Mouse (Mus musculus): ENCODE data around the gene Zbtb20.

Gene Zbtb20

DNA sequence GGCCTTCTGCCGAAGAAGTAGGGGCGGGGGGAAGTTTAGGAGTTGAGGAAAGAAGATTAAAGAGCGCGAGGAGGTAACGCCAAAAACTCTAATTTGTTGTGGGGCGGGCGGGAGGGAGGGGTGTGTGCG, at the start of gene Zbtb20:
TSS of gene Zbtb20 (plus strand) at position 30 of the 129 bp plus-strand sequence.
- no peak for DNase-seq

DNA sequence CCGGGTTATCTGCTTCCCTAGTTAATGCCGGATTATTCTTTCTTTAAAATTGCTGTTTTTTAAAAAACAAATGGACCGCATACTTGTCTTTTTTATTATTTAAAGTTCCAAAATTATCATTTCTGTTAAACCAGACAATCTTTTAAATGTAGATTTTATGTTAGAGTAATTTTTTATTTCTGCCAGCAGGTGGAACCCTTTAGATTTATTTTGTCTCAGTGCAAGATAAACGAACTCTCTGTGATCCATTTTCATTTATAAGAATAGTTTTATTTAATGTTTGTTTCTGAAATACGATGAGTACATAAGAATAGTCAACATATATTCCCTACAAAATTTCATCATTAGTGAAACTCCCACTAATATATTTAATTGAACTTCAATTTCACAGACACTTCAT, 39.7 kb upstream of the Zbtb20 start:
- no peak for DNase-seq

DNA sequence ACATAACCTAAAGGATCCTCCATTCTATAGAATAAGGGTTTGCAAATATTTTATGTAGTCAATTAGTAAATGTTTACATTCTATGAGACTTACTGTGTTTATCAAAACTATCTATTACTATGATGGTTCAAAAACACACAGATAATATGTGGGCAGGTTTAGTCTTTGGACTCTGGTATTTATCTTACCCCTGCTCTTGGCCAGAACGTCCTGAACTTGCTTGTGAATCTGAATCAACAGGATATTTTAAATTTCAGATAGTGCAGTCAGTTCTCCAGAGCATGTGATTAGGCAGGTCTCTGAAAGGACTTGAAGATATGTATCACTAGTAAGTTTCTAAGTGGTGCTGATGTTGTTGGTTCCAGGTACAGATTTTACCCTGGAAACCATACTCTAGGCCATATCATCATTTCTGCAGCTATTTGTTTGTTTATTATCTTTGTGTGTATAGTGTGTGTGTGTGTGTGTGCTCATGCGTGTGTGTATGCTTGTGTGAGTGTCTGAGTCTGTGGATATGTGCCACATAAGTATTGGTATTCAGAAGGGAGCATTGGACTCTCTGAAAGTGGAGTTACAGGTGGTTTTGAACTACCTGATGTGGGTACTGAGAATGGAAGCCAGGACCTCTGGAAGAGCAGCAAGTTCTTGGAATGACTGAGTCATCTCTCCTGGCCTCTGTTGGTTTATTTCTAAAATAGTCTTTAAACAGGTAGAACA, 39.1 kb upstream of the Zbtb20 start:
- no peak for DNase-seq

DNA sequence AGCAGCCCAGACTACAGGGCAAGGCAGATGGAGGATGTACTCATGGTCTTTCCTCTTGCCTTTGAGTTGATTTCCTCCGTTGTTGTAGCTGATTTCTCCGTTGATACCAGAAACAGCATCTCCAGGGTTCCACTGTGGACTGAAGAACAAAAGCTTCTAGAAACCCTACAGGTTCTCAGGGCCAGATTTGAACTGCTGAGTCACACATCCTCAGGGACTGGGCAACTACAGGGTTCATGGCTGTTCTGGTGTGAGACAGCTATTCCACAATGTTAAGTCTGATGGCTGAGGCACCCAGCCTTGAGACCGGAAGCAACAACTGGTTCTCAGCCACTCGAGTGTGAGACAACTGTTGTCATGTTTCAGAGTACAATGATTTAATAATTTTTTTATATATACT, 37.5 kb upstream of the Zbtb20 start:
- no peak for DNase-seq

DNA sequence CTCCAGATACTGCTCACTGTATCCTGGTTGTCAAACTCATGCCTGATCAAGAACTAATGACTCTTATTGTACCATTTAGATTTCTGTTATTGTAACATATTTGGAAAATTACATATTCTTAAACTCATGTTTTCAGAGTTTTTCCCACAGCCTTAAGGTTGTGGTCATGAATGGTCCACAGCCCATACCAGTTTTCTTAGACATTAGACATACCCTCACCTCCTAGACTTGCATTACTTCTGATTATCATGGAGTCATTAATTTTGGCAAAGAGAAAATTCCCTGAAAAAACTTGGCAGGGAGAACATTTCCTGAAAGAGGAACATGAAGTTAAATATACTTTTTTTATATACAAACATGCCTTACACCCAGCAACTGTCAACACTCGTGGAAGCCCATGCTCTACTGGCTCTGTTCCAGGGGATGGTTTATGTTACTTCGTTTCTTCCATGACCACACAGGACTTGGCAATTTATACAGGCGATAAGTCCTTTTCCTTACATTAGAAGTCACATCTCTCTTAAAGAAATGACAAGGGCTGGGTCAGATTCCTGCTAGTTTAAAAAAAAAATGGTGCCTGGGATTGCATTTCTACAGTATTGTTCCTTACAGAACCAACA, 18.0 kb upstream of the Zbtb20 start:
- DNase-seq = no peak

DNA sequence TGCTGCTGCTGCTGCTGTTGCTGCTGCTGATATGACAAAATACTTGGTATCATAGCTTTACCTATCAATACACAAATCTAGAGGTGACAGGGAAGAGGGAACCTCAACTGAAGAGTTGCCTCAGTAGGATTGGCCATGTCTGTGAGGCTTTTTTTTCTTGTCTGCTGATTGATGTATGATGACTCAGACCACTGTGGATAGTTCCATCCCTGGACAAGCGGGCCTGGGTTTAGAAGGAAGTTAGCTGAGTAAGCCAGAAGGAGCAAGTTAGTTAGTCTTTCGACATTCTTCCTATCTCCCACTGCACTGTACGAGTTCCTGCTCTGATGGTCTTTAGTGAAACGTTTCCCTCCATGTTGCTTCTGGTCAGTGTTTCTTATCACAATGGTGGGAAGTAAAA, 16.4 kb upstream of the Zbtb20 start:
- no peak for DNase-seq

DNA sequence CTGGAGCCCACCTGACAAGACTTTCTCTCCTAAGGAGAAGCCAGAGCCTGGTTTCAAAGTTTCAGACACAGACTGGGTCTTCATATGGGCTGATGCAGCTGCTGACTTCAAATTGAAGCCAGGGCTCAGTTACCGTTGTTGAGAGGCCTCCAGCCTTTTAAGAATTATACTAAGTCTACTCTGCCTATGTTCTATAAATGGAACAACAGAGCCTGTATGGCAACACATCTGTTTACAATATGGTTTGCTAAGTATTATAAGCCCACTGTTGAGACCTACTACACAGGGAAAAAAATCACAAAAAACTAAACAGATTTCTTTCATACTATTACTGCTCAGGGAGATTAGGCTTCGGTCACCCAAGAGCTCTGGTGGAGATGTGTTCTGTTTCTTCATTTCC, 12.4 kb upstream of the Zbtb20 start:
- DNase-seq = no peak

DNA sequence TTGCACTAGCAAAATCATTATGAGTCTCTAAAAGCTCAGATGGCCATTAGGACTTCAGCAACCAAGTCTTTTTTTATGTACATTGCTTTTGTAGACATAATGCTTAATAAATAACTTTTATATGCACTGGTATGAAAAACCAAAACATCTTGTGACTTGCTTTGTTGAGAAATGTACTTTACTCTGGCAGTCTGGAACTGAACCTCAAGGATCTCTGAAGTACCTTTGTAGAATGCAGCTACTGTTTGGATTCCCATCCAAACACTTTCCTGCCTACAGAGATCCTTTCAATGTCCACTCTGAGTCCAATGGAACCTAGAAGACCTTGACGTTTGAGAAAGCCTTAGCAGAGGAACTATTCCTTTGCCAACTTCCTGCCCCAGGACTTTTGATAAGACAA, 9.6 kb upstream of the Zbtb20 start:
- DNase-seq = no peak

DNA sequence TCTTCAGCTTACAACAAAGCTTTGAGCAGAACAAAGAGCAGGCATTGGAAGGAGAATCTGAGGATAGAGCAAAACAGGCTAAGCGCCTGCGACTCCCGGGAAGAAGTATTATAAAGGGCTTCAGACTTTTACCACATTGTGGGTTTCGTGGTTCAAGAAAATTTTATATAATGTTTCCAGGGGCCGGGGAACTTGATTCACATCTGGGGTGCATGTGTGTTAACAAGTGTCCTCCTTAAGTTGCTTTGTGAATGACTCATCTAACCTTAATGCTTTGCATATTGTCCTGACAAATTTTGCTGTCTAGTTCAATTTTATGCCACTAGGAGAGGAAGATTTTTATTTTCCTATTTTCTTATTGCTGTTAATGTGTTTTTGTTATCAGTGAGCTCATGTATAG, 3.6 kb upstream of the Zbtb20 start:
- no peak for DNase-seq

DNA sequence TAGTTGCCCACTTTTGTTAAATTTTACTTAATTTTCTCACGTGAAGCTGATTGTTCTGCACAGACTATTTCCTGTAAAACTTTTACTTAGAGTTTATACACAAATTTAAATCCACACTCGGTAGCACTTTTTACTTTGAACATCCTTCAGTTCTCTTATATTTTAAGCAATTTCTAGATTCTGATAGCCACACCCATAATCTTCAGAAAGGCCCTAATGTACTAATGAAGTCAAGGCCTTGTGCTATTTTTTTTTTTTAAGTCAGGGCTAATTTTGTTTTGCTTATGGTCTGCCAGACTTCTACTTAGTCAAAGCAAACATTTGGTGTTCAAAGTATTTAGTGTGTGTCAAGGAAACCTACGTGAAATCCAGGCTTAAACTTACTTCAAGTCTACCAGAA, 1.7 kb upstream of the Zbtb20 start:
- no peak for DNase-seq

DNA sequence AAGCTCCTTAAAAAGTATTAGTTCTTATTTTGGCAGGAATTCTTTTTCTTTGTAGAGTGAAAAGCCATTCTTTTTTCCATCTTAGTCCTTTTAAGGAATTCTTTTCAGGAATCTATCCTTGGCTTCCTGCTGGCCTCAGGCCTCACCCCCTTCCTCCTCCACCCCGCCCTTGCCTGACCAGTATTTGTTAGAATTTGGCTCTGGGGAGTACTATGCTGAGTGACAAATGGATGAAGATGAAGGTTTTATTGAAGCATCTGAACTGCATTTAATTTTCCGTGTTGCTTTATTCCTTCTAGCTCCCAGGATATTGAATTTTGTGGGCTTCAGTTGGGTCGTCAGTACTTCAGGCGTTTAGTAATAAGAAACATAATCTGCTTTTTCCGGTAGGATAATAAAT, 1.2 kb upstream of the Zbtb20 start:
- peak; percentile 70 to 77 for DNase-seq

DNA sequence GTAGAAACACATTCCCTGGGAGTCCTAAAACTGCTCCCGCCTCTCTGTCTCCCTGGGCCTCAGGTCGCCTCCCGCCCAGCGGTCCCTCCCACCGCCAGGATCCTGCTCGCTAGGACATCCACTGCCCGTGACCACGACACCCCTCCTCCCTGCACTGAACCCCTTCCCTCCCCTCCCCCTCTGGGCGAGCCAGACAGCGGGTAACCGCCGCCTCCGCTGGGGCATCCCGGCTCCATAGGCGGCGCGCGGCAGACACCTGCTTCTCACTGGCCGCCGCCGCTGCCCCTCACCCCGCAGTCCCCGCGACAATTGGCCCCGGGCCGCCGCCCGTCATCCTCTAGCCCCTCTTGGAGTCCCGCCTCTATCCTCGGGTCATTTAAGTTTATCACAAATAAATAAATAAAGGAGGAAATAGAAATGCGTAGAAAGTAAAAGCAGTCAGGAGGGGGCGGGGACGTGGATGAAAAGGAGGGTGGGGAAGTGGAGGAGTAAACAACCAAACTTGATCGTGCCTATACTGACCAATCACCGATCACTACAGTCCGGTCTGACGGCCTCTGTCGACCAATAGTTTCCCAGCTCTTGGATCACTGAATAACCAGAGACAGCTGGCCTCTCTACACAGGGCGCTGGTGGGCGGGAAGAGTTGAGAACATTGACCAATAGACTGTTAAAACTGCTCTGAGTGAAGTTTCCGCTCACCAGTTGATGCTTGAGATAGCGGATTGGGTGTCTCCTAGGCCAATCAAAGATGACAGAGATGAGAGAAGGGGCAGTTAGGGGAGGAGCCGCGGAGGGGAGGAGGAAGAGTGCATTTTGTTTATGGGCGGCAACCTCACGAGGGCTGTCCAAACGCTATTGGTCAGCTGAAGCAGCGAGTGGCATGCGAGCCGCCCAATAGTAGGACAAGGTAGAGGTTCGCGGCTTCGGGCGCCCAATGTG, 500 bp upstream of the Zbtb20 start:
- DNase-seq = peak; percentile 99 to 100

DNA sequence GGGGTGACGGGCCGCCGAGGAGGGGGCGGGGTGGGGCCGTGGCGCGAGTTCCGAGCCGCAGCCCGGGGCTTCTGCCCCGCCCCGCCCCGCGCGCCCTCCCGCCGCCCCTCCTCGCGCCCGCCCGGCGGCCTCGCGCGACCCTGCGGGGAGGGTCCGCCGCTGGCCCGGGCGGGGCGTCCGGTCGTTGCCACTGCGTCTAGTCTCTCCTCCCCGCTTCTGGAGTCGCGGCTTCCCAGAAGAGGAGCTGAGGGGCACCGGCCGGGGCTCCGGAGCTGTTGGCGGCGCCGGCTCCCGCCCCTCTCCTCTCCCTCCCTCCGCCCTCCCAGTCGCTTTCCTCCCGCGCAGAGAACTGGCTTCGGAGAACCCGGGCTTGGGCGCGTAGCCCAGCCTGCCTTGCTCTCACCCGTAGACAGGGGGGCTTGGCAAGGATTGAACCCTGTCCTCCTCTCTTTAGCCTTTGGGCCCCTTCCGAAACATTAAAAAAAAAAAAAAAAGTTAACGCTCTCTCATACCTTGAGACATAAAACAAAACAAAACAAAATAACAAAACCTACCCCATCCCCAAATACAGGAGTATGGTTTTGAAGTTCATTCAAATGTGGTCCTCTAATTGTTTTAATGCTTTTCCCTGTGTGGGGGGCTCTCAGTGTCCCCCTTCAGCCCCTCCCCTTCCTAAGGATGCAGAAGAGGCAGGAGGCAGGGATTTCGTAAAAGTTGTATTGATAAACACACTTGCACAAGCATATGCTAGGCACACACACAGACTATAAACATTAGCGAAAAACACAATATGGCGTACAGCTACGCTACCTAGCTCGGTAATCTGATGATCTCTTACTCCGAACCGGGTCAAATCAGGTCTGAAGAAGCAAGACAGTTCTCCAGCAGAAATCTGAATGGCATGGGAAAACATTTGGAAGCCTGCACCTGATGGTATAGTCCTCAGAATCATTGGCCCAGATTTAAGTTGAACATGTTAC, 630 bp downstream of the Zbtb20 start:
- DNase-seq = peak; percentile 82 to 92

DNA sequence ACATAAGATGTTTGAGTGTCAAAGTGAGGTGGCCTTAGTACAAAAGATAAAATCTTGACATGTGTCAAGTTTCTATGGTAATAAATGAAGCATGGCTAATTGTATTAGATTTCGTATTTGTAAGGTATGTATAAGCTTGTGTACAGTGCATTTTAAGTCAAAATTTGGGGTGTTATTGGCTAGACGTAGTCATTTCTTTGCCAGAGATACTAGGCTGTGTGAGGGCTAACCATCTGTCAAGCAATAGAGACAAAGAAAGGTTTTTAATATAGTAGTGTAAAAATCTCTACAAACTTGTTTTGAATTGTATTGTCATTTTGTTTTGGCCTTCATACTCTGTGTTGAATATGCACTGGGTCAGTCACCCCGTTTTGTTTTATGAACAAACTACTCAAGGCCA, 4.4 kb downstream of the Zbtb20 start:
- DNase-seq = no peak

DNA sequence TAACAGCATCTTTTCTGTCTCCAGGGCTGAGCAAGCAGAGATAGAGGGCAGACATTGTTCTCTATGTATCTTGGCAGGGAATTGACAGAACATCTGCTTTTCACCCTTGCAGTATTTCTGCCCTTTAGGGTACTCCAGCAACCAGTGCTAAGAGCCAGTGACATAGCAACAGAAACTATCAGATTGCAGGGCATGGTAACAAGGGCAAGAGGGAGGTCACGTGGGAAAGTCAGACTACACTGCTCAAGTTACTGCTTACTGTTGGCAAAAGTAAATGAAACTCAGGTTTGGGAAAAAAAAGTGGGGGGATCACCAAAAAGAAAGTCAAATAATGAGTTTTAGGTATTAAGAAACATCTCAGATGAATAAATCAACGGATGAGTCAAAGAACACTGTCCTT, 9.9 kb downstream of the Zbtb20 start:
- no peak for DNase-seq

DNA sequence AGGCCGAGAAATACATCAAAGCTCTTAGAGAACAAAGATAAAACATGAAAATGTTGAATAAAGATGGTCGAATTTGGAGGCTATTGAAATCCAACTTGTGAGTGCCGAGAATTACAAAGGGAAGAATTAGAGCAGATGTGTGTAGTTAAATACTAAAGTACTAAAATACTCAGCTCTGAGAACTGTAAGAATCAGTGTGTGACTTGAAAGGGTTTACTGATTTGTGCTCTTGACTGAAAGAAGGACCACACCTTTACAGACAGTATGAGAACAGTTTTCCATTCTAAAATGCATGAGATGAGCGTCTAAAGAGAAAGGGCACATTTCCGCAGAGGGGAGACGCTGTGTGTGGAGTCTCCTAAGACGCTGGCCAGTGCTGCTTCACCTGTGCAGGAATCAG, 10.3 kb downstream of the Zbtb20 start:
- DNase-seq = no peak

DNA sequence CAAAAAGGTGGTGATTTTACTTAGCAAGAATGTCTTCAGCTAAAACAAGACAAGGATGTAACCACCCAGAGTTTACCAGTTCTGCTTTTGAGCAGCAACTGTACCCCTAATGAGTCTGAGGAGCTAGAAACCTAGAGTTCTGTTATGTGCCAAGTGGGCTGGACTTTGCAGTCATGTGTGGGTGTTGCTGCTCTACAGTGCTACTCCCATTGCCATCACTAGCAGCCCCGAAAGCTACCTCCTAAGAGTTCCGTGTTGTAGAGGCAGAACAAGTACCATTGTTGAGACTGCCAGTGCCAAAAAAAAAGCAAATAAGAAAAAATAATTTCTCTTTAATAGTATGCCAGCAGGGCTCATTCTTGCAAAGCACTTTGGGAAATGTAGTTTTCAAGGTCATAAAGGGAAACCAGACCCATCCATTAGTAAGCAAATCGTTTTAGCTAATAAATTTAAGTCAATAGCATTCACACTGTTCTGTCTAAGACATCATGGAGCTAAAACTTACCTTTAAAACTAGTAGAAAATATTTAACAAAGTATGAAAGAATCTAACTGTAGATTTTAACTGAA, 21.5 kb downstream of the Zbtb20 start:
- DNase-seq = no peak

DNA sequence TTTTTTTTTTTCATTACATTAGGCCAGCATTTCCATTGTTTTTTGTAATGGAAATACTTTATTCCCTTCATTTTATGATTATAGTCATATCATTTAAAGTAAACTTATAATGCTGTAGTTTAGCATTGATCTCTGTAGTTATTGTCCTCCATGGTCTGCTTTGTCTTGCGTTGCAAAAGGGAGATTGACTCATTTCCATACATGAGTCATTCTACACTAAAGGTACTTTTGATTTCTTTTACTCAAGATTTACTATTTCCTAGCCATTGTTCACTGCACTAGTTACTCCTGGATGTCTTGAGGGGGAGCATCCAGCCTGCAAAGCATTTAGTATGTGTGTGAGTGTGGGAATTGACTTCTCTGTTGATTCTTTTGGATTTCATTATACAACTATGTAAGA, 24.6 kb downstream of the Zbtb20 start:
- no peak for DNase-seq

DNA sequence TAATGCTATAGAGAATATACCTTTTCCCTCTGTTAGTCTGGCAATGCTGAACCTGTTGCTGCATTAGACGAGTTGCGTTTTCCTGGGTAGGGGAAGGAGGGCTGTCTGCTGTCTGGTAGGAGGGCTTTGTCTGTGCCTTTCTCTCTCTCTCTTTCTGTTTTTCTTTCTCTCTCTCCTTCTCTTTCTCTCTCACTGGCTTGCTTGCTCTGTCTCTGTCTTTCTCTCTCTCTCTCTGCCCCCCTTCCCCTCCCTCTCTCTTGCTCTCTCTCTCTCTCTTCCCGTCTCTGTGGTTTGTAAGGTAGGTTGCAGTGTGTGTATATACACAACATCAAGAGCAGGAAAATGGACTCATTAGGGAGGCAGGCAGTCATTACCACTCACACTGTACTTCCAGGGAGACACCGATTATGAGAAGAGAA, 31.6 kb downstream of the Zbtb20 start:
- DNase-seq = peak in 1 of 2 experiments; percentile 38

DNA sequence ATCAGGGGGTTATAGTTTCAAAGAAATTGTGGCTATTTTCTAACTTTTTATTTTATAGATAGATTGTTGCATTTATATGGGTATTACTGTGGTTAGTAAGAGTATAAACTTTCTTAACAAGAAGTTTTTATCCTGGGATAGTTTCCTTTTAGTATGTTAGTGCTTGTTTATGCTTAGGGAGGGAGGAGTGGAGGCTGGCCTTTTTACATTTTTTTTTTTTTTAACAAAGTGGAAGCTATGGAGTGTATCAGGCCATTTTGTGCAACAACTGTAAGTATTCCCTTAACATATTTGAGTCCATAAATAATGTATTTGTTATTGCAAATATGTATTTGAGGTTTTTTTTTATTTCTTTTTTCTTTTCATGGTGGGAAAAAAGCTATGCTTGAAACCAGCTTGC, 32.7 kb downstream of the Zbtb20 start:
- DNase-seq = no peak

DNA sequence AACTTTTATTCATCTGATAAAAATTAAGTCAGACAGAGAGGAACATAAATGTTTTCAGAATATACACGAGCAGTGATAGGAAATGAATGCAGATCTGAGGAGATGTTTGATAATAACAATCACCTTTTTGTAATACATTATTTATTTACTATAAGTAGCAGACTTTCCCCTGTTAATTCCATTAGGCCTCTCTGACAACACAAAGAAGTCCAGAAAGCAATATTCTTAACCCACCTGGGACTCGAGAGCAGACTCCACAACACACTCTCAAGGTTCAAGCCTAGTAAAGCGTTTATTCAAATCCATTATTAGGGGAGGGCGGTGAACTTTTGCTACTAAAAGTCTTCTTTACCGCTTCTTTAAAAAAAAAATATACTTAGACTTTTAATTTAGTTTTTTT, 33.2 kb downstream of the Zbtb20 start:
- DNase-seq = no peak

DNA sequence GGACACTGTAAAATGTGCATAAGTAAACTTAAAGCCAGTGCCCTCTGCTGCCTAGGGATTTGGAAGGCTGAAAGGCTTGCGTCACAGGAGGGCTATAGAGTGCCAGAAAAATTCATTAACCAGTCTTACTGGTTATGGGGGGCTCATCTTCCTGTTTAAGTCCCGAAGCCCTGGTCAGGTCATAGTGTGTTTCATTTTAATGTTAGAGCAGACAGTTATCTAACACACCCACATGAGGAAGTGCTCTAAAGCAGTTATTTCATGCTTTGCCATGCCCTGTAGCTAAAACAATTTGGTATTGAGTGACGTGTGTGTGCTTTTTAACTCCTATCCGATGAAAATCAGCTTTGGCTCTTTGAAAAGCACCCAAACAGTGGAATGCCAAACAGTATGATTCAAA, 34.3 kb downstream of the Zbtb20 start:
- peak in 1 of 2 experiments; percentile 12 for DNase-seq

DNA sequence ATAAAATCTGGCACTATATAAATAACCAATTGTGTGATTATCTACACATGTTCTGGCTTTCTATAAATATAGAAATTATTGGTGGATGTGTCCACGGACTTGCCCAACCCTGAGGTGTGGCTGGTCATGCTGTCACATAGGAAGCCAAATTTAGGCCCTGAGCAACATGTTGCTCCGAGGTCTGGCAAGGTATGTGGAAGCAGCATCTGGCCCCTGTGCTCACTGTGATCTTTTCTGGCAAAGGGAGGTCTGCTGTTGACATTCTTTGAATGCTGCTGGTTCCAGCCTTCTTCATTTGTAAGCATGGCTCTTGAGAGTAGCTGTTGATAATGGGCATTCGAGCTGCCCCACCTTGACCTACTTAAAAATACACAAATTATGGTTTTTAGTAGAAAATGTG, 35.0 kb downstream of the Zbtb20 start:
- DNase-seq = peak; percentile 14 to 35
